Mouse (Mus musculus): ENCODE data around the gene Sdccag8.

- TF ChIP-seq CTCF (IDR thresholded peaks at IDR 0.05; ENCODE audit: low read depth) (no peak), EP300 (IDR thresholded peaks at IDR 0.05; ENCODE audit: low read depth) (no peak)
Observed at GRCm38 (mm10) chr1:176813292-176814035, 996 bp upstream of the Sdccag8 start.

Data from heart, postnatal 0 days (tissue).